Mouse (Mus musculus): ENCODE results near the gene Cpxm1.
"Not testable (repeated sequence)": the region's sequence is repeated elsewhere in the genome, so short reads cannot be mapped to it uniquely, and the experiment has no call there.

Cpxm1 gene

DNA sequence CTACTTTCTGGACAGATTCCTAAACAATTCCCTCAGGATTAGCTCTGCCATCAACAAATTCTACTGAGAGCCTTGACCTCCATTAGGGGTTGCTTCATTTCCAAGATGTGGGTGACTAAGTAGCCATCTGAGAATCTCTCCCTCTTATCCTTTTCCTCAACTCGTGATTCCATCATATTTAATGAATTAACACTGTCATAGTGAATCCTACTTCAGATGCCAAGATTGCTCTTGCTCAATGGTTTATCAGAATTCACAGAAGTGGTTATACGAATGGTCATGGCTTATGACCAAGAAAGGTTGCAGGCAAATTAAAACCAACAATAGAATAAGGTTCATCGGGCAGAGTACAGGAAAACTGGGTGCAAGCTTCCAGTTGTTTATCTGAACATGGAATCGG is 4.5 kb upstream of the Cpxm1 start:
- no peak for DNase-seq (ENCODE audit: low spot score)

GRCm38 (mm10) chr2:130400046-130400445 is 2.7 kb upstream of the Cpxm1 start:
- no peak for DNase-seq (ENCODE audit: low spot score)

- DNase-seq (ENCODE audit: low spot score), result no peak
These were observed 717 bp upstream of the Cpxm1 start for GRCm38 (mm10) chr2:130398091-130398490.

DNA sequence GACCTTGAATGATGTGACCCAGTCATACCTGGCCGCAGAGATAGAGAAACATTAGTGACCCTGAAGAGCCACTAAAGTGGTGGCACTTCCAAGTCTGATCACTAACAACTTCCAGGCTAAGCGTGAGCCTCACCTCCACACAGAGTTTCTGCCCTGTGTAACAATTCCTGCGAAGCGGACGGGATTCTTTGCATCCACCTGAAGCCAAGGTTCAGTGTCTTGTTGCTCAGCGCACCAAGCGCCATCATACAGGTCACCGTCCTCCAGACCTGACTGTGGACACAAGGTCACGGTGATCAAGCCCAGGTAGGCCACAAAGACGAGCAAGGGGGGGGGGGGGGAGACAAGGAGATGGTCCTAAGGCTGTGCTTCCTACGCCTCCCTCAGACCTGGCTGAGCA is 1.7 kb downstream of the Cpxm1 start:
- DNase-seq (ENCODE audit: low spot score), result no peak

GRCm38 (mm10) chr2:130392836-130393235 is 4.5 kb downstream of the Cpxm1 start:
- DNase-seq (ENCODE audit: low spot score), result no peak

- DNase-seq (ENCODE audit: low spot score), result no peak
These were observed 6.3 kb downstream of the Cpxm1 start for GRCm38 (mm10) chr2:130390993-130391625.

- DNase-seq (ENCODE audit: low spot score), result no peak
These were observed 8.6 kb downstream of the Cpxm1 start for GRCm38 (mm10) chr2:130388796-130389195.

DNA sequence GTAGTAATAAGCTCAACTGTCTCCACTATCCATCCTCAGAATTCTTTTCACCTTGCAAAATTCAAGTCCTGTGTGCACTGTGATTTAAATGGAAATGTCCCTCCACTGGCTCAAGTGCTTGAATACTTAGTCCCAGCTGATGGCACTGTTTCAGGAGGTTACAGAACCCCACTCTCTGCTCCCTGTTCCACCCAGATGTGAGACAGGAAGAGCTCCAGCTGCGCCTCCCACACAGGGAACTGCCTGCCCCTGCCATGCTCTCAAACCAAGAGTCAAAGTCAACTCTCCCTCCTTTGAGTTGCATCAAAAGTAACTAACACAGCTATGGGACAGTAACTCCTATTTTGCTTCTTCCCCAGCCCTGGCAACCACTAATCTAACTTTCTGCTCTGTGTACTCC is 11.2 kb downstream of the Cpxm1 start:
- DNase-seq (ENCODE audit: low spot score), result no peak

DNA sequence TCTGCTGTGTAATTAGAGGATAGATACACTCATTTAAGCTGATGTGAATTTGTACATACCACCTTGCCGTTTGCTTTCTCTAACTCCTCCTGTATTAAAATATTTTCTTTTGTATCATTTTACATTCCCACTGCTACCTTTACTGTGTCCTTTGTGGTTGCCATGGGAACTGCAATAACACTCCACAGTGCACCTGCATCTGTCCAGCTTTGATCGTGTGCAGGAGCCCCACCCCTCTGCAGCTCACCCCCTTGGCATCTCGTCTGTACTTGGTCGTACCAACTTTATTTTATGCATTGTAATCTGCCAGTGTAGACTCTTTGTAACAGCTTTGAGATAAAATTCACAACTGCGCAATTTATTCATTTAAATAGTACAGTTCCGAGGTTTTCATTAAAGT is 13.5 kb downstream of the Cpxm1 start:
- no peak for DNase-seq (ENCODE audit: low spot score)

GRCm38 (mm10) chr2:130383205-130383604 is 14.2 kb downstream of the Cpxm1 start:
- no peak for DNase-seq (ENCODE audit: low spot score)

DNA sequence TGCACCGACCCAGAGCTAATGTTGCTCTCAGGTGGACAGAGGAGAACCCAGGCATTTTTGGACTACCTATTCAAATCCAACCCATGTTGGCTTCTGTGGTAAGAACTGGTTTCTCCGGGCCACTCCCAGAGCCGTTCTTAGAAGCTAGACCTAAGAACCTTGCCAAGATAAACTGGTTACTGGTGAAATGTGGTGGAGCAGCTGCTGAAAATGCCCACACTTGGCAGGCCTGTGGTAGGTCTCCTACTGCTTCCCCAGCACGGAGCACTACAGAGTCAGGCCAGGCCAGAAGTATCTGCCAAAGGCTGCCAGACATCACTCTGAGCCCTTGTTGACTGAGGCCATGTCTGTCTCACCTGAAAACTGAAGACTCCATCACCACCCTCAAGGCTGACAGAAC is 22.4 kb downstream of the Cpxm1 start:
- DNase-seq (ENCODE audit: low spot score), result no peak

DNA sequence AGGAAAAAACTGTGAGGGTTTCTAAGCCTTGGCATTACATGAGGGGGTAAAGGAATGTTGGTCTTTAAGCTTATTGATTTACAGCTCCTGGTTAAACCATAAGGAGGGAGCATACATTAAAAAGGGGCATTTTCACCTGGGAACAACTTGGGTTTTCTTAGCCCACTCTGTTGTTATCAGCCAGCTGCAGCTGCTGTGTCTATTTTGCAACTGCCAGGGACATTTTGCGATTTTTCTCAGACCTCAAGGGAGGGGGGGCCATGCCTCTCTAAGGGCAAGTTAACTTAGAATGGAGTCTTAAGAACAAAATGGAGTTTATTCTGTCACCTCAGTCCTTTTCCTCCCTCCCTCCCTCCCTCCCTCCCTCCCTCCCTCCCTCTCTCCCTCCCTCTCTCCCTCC is 24.3 kb downstream of the Cpxm1 start:
- not testable (repeated sequence) for DNase-seq (ENCODE audit: low spot score)

GRCm38 (mm10) chr2:130367386-130367785 is 30.0 kb downstream of the Cpxm1 start:
- no peak for DNase-seq (ENCODE audit: low spot score)

DNA sequence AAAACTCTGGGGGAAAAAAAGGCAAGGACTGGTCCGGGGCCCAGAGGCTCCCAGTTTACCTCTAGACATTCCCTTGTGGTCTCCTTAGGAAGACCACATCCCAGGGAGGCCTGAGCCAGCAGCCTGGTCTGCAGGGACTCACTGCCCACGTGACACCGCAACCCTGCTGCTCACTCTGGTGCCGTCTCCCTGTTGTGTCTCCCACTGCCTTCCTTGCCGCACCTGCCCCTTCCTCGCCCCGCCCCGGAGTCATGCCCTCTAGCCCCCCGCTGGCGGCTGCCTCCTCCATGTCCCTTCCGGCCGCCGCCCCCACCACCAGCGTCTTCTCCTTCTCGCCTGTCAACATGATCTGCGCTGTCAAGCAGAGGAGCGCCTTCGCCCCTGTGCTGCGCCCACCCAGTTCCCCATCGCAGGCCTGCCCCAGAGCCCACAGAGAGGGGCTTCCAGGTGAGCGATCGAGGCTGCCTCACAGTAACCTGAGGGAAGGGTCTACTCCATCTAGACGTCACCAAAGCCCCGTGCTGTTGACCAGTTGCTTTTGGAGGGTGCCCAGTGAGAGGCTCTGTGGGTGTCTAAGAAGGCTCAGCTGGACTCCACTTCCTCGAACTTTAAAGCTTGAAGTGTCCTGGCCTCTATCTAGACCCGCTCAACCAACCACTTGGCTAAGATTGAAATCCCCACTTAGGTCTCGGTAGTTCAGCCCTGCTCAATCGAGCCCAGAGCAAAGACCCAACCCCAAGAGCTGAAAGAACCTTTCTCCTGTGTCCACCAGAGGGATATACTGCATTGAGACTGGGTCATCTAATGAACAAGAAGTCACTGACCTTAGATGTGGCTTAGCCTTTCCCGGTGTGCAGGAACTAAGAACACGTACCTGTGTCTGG is 31.9 kb downstream of the Cpxm1 start:
- DNase-seq (ENCODE audit: low spot score), result no peak

DNA sequence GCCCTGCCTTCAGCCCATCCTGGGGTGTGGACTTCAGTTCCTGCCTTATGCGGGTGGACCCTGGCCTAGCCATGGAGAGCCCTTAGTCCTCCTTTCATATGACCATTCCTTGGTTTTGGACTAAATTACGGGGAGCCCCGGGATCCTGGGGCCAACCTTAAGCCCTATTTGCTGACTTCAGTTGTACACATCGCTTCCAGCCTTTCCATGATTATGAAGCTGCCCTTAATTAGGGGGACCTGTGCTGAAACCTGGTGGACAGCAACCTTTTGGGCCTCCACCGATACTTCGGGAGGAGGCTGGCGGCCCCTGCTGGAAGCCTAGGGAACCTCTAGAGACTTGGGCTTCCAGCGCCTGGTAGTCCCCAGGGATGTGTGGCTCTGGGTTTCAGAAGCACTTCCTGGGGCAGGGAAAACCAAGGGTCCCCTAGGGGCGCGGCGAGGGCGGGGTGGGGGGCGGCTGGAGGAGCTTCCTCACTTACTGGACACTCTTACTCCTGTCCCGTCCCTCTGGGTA is 34.8 kb downstream of the Cpxm1 start:
- peak; percentile 81 for DNase-seq (ENCODE audit: low spot score)

- DNase-seq (ENCODE audit: low spot score), result no peak
These were observed 38.5 kb downstream of the Cpxm1 start for GRCm38 (mm10) chr2:130358852-130359251.

GRCm38 (mm10) chr2:130357551-130357950 is 39.8 kb downstream of the Cpxm1 start:
- DNase-seq (ENCODE audit: low spot score), result no peak

DNA sequence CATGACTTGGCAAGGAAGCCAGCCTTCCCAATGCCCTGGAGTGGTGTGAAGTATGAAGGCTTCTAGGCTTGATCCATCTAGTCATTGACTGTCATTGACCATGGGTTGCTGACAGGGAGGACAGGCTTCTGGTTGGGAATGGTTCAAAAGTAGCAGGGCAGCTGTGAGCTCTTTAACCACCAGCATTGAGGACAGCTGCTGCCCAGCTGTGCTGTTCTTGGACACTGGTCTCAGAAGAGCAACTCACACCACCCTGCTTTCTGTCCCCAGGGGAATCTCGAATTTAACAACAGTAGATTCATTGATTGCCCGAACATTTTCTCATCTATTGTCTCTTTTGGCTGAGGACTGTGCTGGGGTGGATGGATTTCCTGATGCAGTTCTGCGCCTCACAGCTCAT is 43.5 kb downstream of the Cpxm1 start:
- no peak for DNase-seq (ENCODE audit: low spot score)

DNA sequence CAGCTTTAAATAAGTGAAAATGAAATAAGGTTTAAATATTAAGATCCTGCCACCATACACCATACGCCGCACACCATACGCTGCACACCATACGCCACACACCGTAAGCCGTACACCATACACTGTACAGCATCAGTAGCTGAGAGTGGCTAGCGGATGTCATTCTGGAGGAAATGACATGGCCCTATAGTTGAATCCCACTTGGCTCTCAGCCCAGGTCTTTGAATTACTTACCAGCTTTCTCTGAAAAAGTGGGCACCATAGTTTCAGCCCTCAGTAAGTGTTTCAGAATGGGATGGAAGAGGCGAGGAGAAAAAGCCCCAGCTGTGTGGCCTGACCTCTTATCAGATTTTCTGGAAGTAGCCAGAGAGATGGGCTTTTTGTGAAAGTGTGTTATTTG is 44.0 kb downstream of the Cpxm1 start:
- DNase-seq (ENCODE audit: low spot score), result no peak

DNA sequence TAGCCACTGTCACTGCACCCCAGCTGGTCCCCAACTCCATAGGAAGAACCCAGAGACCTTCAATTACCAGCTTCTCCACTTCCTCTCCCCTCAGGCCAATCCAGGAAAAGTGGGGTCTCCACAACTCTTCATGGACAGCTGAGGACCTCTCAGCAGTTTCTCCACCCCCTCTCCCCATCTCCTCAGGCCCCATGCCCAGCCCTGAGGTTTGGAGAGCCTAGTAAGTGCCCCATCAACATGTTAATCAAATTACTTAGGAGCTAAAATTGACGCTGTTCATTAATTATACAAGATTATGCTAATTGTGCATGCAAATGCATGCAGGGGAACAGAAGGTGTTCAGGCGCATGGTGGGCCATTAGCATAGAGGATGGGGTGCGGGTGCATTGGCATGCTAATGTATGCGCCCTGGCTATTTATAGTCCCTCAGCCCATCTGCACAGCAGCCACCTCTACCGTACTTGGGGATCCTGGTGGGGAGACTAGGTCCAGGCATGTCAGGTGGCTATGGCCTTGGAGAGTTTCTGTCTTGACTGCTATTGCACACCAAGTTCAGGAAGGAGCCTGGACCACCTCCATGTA is 45.5 kb downstream of the Cpxm1 start:
- DNase-seq (ENCODE audit: low spot score), result no peak

GRCm38 (mm10) chr2:130350376-130350775 is 47.0 kb downstream of the Cpxm1 start:
- DNase-seq (ENCODE audit: low spot score), result no peak

DNA sequence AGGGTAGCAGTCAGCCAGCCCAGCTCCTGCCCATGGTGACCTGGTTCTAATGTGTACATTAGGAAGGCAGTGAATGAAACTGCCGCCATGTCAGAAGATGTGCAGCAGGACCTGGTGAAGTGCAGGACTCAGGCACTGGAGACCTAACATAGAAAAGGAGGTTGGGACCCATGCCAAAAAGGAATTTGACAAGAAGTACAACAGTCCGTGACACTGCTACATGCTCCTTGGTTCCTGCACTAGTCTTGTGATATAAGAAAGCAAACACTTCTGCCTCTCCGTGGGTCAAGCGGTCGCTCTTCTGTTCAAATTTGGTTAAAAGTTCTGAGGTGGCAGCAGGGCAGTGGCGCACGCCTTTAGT is 56.2 kb downstream of the Cpxm1 start:
- peak; percentile 53 for DNase-seq (ENCODE audit: low spot score)

Measured in MN1 (cell line).